Mouse (Mus musculus) stomach, embryonic 14.5 days (tissue): ENCODE results near the gene Tomm34. TPM values are rescaled to one million over a fixed set of nuclear protein-coding genes. Genes with fewer than 3 reads are reported as not detected.

Experiments
- ATAC-seq: fragments of 200-750 bp; cut with Nextera tagmentation; 2 replicates; pipeline ENCODE4 v1.8.0; 2017; ENCODE audit warnings: low read depth, moderate TSS enrichment; ENCODE audit not compliant: insufficient number of reproducible peaks, insufficient read depth, low FRiP score
- H3K27ac ChIP-seq: fragments of 300-500 bp; sonication (generic); 2 replicates; pipeline ENCODE4 v1.5.1; 2014; ENCODE audit warnings: mild to moderate bottlenecking, low read length, moderate library complexity, mixed read lengths
- H3K27me3 ChIP-seq: fragments of 300-500 bp; sonication (generic); 2 replicates; pipeline ENCODE4 v1.6.1; 2014; ENCODE audit warnings: low read length, control low read depth, mixed read lengths; ENCODE audit not compliant: control insufficient read depth, insufficient read depth
- H3K36me3 ChIP-seq: fragments of 300-500 bp; sonication (generic); 2 replicates; pipeline ENCODE4 v1.6.1; 2014; ENCODE audit warnings: mild to moderate bottlenecking, control low read depth, low read length, moderate library complexity, mixed read lengths; ENCODE audit not compliant: control insufficient read depth, insufficient read depth
- H3K4me1 ChIP-seq: fragments of 300-500 bp; sonication (generic); 2 replicates; pipeline ENCODE4 v1.6.1; 2014; ENCODE audit warnings: low read length, control low read depth, mixed read lengths; ENCODE audit not compliant: control insufficient read depth, insufficient read depth
- H3K4me2 ChIP-seq: fragments of 300-500 bp; sonication (generic); replicated peaks from 2 replicates; pipeline ENCODE4 v1.6.1; 2014; ENCODE audit warnings: low read depth, low read length, control low read depth
- H3K4me3 ChIP-seq: fragments of 300-500 bp; sonication (generic); 2 replicates; pipeline ENCODE4 v1.5.1; 2014; ENCODE audit warnings: low read depth, low read length, control low read depth
- H3K9ac ChIP-seq: fragments of 300-500 bp; sonication (generic); replicated peaks from 2 replicates; pipeline ENCODE4 v1.6.1; 2014; ENCODE audit warnings: low read depth, mild to moderate bottlenecking, control low read depth, low read length, moderate library complexity, mixed read lengths
- H3K9me3 ChIP-seq: fragments of 300-500 bp; sonication (generic); 2 replicates; pipeline ENCODE4 v1.6.1; 2016; ENCODE audit warnings: low read depth, low read length, control low read depth; ENCODE audit not compliant: control insufficient read depth
- WGBS: fragments of 180-500 bp; shearing (Covaris S2); extraction: QIAGEN DNeasy Blood & Tissue Kit; methylation state at CpG from one replicate; pipeline ENCODE4 v1.1.7; 2014; 5-methylcytosine and 5-hydroxymethylcytosine counted together
- polyA plus RNA-seq: library from polyadenylated mRNA; unstranded; fragments of >200 nt; fragmentation: Nextera tagmentation; extraction: Ambion mirVana; gene quantifications from 2 replicates; pipeline ENCODE4 v1.2.1, GENCODE M21; 2014

Tomm34 gene
- polyA plus RNA-seq, 1 experiment from 2014 or later: 67.7 TPM

DNA sequence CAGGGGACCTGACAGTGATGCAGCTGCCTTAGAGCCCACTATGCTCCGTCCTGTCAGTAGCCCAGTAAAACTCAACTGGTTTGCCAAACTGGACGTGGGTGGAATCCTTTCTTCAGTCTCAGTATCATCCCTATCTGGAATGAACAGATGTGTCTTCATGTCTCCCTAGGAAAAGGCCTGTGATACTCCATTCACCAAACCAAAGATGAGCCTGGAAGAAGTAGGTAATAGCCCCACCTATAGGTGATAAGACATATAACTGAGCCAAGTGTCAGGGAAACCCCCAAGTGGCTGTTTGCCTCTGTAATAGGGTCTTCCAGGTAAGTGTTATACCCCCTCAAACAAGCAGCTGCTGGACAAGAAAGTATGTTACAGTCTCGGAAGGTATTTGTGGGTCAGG is 52.1 kb downstream of the Tomm34 start:
- Histone ChIP-seq H3K9ac (no peak overlapping the region), H3K36me3 (peaks cover 55% of the 10 kb centered on the region), H3K27ac (no peak overlapping the region), H3K9me3 (no peaks in the 10 kb centered on the region), H3K27me3 (no peaks in the 10 kb centered on the region), H3K4me2 (no peak overlapping the region), H3K4me1 (no peaks in the 10 kb centered on the region), H3K4me3 (no peak overlapping the region)
- no peak for ATAC-seq
- WGBS: 93% methylated on average over 3 of the region's 3 CpGs

GRCm38 (mm10) chr2:164015304-164015703 is 55.7 kb downstream of the Tomm34 start:
- Histone ChIP-seq H3K4me1 (no peaks in the 10 kb centered on the region), H3K36me3 (peaks cover 80% of the 10 kb centered on the region), H3K27ac (no peak overlapping the region), H3K9ac (no peak overlapping the region), H3K9me3 (no peaks in the 10 kb centered on the region), H3K4me3 (no peak overlapping the region), H3K27me3 (no peaks in the 10 kb centered on the region), H3K4me2 (no peak overlapping the region)
- WGBS: 89% methylated on average over 16 of the region's 16 CpGs
- no peak for ATAC-seq

DNA sequence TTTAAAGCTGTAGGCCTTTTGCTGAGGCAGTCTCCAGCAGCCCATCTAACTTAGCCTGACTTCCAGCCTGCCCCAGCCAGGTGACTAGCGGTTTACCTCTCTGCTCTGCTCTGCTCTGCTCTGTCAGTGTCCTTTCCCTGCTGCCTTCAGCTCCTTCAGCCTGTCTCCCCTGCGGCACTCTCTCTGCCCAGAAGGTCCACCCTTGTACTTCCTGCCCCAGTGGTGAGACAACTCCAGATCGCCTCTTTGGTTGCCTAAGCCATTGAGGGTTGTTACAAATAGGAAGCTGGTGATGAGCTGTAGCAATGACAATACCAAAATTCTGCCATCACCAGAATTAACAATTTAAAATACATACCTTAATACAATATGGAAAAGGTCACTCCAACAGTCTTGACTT is 60.0 kb downstream of the Tomm34 start:
- H3K36me3 ChIP-seq: peaks cover 45% of the 10 kb centered on the region
- H3K9ac ChIP-seq: no peak overlapping the region
- 0 out of 2 replicates have a peak, but pooled peaks cover 8% of the 10 kb centered on the region for H3K4me1 ChIP-seq
- H3K9me3 ChIP-seq: no peaks in the 10 kb centered on the region
- 84% methylated on average over 3 of the region's 3 CpGs for WGBS
- H3K4me3 ChIP-seq: no peak overlapping the region
- H3K27ac ChIP-seq: no peak overlapping the region
- no peak for ATAC-seq
- no peak overlapping the region for H3K4me2 ChIP-seq
- H3K27me3 ChIP-seq: no peaks in the 10 kb centered on the region

DNA sequence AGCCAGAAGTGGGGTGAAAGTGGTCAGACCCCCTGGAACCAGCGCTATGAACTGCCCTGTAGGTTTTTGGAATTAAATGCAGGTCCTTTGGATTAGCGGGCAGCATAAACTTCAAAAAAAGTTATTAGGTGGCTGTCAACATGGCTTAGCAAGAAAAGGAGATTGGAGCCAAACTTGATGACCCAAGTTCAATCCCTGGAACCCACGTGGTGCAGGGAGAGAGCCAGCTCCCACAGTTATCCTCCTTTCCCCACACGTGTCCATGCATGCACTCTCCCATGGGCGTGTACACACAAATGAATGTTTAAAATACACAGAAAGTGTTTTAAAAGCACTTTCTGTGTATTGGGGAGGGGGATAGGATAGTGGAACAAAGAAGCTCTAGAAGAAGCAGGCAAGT is 60.5 kb downstream of the Tomm34 start:
- Histone ChIP-seq H3K4me1 (peaks cover 13% of the 10 kb centered on the region; the same call in 1 of the 2 replicates), H3K27ac (no peak overlapping the region), H3K9ac (no peak overlapping the region), H3K4me2 (no peak overlapping the region), H3K27me3 (no peaks in the 10 kb centered on the region), H3K9me3 (no peaks in the 10 kb centered on the region), H3K4me3 (no peak overlapping the region), H3K36me3 (peaks cover 41% of the 10 kb centered on the region)
- ATAC-seq: no peak
- WGBS: 70% methylated on average over 5 of the region's 5 CpGs

DNA sequence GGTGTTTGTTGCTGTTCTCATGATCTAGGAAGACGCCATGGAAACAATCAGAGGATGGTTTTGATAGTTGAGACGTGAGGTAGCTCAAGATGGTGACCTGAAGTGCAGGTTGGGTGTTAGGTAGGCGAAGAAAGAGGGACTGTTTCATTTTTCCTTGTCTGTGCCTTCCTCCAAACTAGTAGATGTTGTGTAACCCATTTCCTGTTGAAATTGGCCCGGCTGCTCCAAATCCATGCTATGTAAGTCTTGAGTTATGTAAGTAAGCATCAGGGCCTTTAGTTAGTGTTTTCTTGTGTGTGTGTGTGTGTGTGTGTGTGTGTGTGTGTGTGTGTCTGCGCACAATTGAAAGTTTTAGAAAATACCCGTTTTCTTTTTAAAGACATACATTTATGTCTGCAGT is 61.7 kb downstream of the Tomm34 start:
- no peak for ATAC-seq
- Histone ChIP-seq H3K27ac (no peak overlapping the region), H3K27me3 (no peaks in the 10 kb centered on the region), H3K4me2 (no peak overlapping the region), H3K9ac (no peak overlapping the region), H3K9me3 (no peaks in the 10 kb centered on the region), H3K4me3 (no peak overlapping the region), H3K4me1 (peaks cover 14% of the 10 kb centered on the region; the same call in 1 of the 2 replicates), H3K36me3 (peaks cover 28% of the 10 kb centered on the region)
- 85% methylated on average over 6 of the region's 6 CpGs for WGBS

DNA sequence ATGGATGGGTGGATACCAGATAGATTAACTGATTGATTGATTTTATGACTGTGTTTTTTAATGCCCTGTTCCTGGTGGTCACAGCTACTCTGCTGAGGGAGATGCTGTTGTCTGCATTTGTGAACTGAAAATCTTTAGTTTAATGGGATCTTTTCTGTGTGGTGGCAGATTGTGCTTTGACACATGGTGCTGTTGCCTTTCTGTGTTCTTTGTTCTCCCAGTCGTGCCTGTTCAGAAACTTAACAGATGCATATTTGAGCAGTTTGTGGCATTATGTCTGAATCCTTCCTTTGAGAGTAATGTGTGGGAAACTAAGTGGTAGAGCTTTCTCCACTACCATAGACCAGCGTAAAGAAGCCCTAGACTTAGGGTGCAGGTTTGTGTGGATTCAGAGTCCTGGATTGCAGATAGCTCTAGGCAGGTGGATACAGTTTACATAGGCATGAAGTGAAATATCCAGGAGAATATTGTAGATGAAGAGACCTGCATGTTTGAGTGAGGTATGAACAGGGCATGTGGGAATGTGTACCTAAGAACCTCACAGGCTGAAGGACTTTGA is 62.9 kb downstream of the Tomm34 start:
- Histone ChIP-seq H3K4me3 (no peak overlapping the region), H3K9ac (no peak overlapping the region), H3K9me3 (no peaks in the 10 kb centered on the region), H3K36me3 (peaks cover 18% of the 10 kb centered on the region; the same call in 1 of the 2 replicates), H3K4me2 (no peak overlapping the region), H3K27me3 (no peaks in the 10 kb centered on the region), H3K27ac (no peak overlapping the region), H3K4me1 (peaks cover 14% of the 10 kb centered on the region; the same call in 1 of the 2 replicates)
- WGBS: 78% methylated on average over 2 of the region's 2 CpGs
- ATAC-seq: no peak

GRCm38 (mm10) chr2:164007547-164007946 is 63.4 kb downstream of the Tomm34 start:
- WGBS: 91% methylated on average over 8 of the region's 8 CpGs
- Histone ChIP-seq H3K9ac (no peak overlapping the region), H3K9me3 (no peaks in the 10 kb centered on the region), H3K27ac (no peak overlapping the region), H3K27me3 (no peaks in the 10 kb centered on the region), H3K4me1 (peaks cover 14% of the 10 kb centered on the region; the same call in 1 of the 2 replicates), H3K36me3 (peaks cover 13% of the 10 kb centered on the region; the same call in 1 of the 2 replicates), H3K4me2 (no peak overlapping the region), H3K4me3 (no peak overlapping the region)
- ATAC-seq: no peak

GRCm38 (mm10) chr2:164006932-164007331 is 64.0 kb downstream of the Tomm34 start:
- no peak for ATAC-seq
- Histone ChIP-seq H3K27me3 (no peaks in the 10 kb centered on the region), H3K4me1 (peaks cover 14% of the 10 kb centered on the region; the same call in 1 of the 2 replicates), H3K36me3 (peaks cover 7% of the 10 kb centered on the region; the same call in 1 of the 2 replicates), H3K9me3 (no peaks in the 10 kb centered on the region), H3K4me3 (no peak overlapping the region), H3K4me2 (no peak overlapping the region), H3K27ac (no peak overlapping the region; the same call in 1 of the 2 replicates), H3K9ac (no peak overlapping the region)
- WGBS: 52% methylated on average over 10 of the region's 10 CpGs

DNA sequence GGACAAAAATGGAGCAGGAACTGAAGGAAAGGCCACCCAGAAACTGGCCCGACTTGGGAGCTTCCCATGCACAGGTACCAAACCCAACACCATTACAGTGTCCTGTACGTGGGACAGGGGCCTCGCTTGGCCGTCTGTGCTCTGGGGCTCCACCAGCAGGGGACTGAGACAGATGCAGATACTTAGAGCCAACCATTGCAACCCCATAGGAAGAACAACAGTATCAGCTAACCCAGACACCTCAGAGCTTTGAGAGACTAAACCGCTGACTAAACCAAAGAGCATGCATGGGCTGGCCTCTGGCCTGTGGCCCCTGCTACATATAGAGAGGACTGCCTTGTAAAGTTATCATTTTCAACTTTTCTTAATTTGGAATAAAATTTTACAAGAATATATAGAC is 66.5 kb downstream of the Tomm34 start:
- no peaks in the 10 kb centered on the region for H3K36me3 ChIP-seq
- peaks cover 14% of the 10 kb centered on the region; the same call in 1 of the 2 replicates for H3K4me1 ChIP-seq
- H3K27ac ChIP-seq: no peak overlapping the region
- no peak overlapping the region for H3K4me2 ChIP-seq
- no peak overlapping the region for H3K9ac ChIP-seq
- no peaks in the 10 kb centered on the region for H3K27me3 ChIP-seq
- ATAC-seq: no peak
- WGBS: 71% methylated on average over 5 of the region's 5 CpGs
- H3K4me3 ChIP-seq: no peak overlapping the region
- no peaks in the 10 kb centered on the region for H3K9me3 ChIP-seq
